Mouse (Mus musculus) megakaryocyte, embryonic 14.5 days (primary cell): ENCODE measurements around the gene Phf21a.

Experiments
- FLI1 ChIP-seq: IDR thresholded peaks from 2 replicates; pipeline ENCODE4 v1.6.1; 2012; ENCODE audit warnings: low read length, inconsistent platforms, mixed read lengths
- GATA1 ChIP-seq: IDR thresholded peaks from 3 replicates; pipeline ENCODE4 v1.6.1; 2012; ENCODE audit warnings: mixed read lengths, low read length, inconsistent platforms, borderline replicate concordance

GRCm38 (mm10) chr2:92296402-92296801 is 203.5 kb downstream of the Phf21a start:
- TF ChIP-seq GATA1 (no peak), FLI1 (no peak)
